Mouse (Mus musculus): ENCODE measurements at regions not wholly inside any gene's neighbourhood (a gene's known extent, or its start where the extent isn't known, plus 50 kb on each side); places are given as distances from the start of the nearest gene placed in this dataset.

GRCm38 (mm10) chr10:54448352-54449043, 372.1 kb upstream of the Man1a start:
- no peaks in the 10 kb centered on the region for H3K4me1 ChIP-seq (replicated peaks)
- H3K4me2 ChIP-seq (replicated peaks), result no peak overlapping the region
- H3K9me3 ChIP-seq, result no peaks in the 10 kb centered on the region
- no peaks in the 10 kb centered on the region for H3K36me3 ChIP-seq
- H3K4me3 ChIP-seq (replicated peaks), result no peak overlapping the region
- ATAC-seq, result no peak
- no peak overlapping the region for H3K27ac ChIP-seq
- WGBS, result 70% methylated on average over 2 of the region's 2 CpGs
- H3K27me3 ChIP-seq (replicated peaks), result no peaks in the 10 kb centered on the region
- H3K9ac ChIP-seq, result no peak overlapping the region

GRCm38 (mm10) chr10:54403223-54403926, 327.0 kb upstream of the Man1a start:
- no peak overlapping the region for H3K4me3 ChIP-seq (replicated peaks)
- peak; percentile 36; the same call in 1 of the 2 replicates for ATAC-seq
- 26% methylated on average over 5 of the region's 5 CpGs for WGBS
- no peaks in the 10 kb centered on the region for H3K27me3 ChIP-seq (replicated peaks)
- H3K4me1 ChIP-seq (replicated peaks), result no peaks in the 10 kb centered on the region
- H3K36me3 ChIP-seq, result no peaks in the 10 kb centered on the region
- H3K4me2 ChIP-seq (replicated peaks), result no peak overlapping the region
- no peak overlapping the region for H3K27ac ChIP-seq
- no peak overlapping the region for H3K9ac ChIP-seq
- H3K9me3 ChIP-seq, result no peaks in the 10 kb centered on the region

- Histone ChIP-seq H3K4me3 (replicated peaks) (no peak overlapping the region), H3K4me2 (replicated peaks) (no peak overlapping the region), H3K9ac (no peak overlapping the region), H3K27me3 (replicated peaks) (no peaks in the 10 kb centered on the region), H3K9me3 (no peaks in the 10 kb centered on the region), H3K4me1 (replicated peaks) (no peaks in the 10 kb centered on the region), H3K27ac (no peak overlapping the region), H3K36me3 (no peaks in the 10 kb centered on the region)
- WGBS, result 83% methylated on average over 2 of the region's 2 CpGs
- ATAC-seq, result no peak
Observed at GRCm38 (mm10) chr10:54383751-54384150, 307.3 kb upstream of the Man1a start.

- Histone ChIP-seq H3K9ac (no peak overlapping the region), H3K4me1 (replicated peaks) (no peaks in the 10 kb centered on the region), H3K4me3 (replicated peaks) (no peak overlapping the region), H3K27me3 (replicated peaks) (no peaks in the 10 kb centered on the region), H3K27ac (no peak overlapping the region), H3K4me2 (replicated peaks) (no peak overlapping the region), H3K36me3 (no peaks in the 10 kb centered on the region), H3K9me3 (no peaks in the 10 kb centered on the region)
- ATAC-seq, result no peak
- WGBS, result 78% methylated on average over 2 of the region's 2 CpGs
Observed at GRCm38 (mm10) chr10:54381530-54381929, 305.1 kb upstream of the Man1a start.

- H3K27me3 ChIP-seq (replicated peaks), result no peaks in the 10 kb centered on the region
- no peak overlapping the region for H3K4me2 ChIP-seq (replicated peaks)
- no peak overlapping the region for H3K4me3 ChIP-seq (replicated peaks)
- no peak for ATAC-seq
- H3K9me3 ChIP-seq, result no peaks in the 10 kb centered on the region
- no peaks in the 10 kb centered on the region for H3K4me1 ChIP-seq (replicated peaks)
- no peaks in the 10 kb centered on the region for H3K36me3 ChIP-seq
- no peak overlapping the region for H3K27ac ChIP-seq
- WGBS, result 79% methylated on average over 3 of the region's 3 CpGs
- H3K9ac ChIP-seq, result no peak overlapping the region
Observed at GRCm38 (mm10) chr10:54369158-54369557, 292.7 kb upstream of the Man1a start.

GRCm38 (mm10) chr10:54365315-54365714, 288.9 kb upstream of the Man1a start:
- H3K4me2 ChIP-seq (replicated peaks), result no peak overlapping the region
- no peaks in the 10 kb centered on the region for H3K36me3 ChIP-seq
- WGBS, result 77% methylated on average over 4 of the region's 4 CpGs
- no peaks in the 10 kb centered on the region for H3K27me3 ChIP-seq (replicated peaks)
- H3K27ac ChIP-seq, result no peak overlapping the region
- H3K9me3 ChIP-seq, result no peaks in the 10 kb centered on the region
- ATAC-seq, result no peak
- no peaks in the 10 kb centered on the region for H3K4me1 ChIP-seq (replicated peaks)
- no peak overlapping the region for H3K9ac ChIP-seq
- H3K4me3 ChIP-seq (replicated peaks), result no peak overlapping the region

GRCm38 (mm10) chr10:54337234-54337633, 260.8 kb upstream of the Man1a start:
- no peak overlapping the region for H3K4me3 ChIP-seq (replicated peaks)
- WGBS, result 87% methylated on average over 4 of the region's 4 CpGs
- H3K4me2 ChIP-seq (replicated peaks), result no peak overlapping the region
- no peak for ATAC-seq
- H3K36me3 ChIP-seq, result no peaks in the 10 kb centered on the region
- H3K9me3 ChIP-seq, result no peaks in the 10 kb centered on the region
- no peak overlapping the region for H3K27ac ChIP-seq
- no peak overlapping the region for H3K9ac ChIP-seq
- no peaks in the 10 kb centered on the region for H3K4me1 ChIP-seq (replicated peaks)
- H3K27me3 ChIP-seq (replicated peaks), result no peaks in the 10 kb centered on the region

All from intestine, embryonic 15.5 days (tissue).